Mouse (Mus musculus) lung, postnatal 10 days (tissue): ENCODE measurements at regions not wholly inside any gene's neighbourhood (a gene's known extent, or its start where the extent isn't known, plus 50 kb on each side); places are given as distances from the start of the nearest gene placed in this dataset.
"Not testable (repeated sequence)": the region's sequence is repeated elsewhere in the genome, so short reads cannot be mapped to it uniquely, and the experiment has no call there.

ENCODE experiments used
- DNase-seq: peaks from one replicate; pipeline ENCODE4 v3.0.0; 2021

DNA sequence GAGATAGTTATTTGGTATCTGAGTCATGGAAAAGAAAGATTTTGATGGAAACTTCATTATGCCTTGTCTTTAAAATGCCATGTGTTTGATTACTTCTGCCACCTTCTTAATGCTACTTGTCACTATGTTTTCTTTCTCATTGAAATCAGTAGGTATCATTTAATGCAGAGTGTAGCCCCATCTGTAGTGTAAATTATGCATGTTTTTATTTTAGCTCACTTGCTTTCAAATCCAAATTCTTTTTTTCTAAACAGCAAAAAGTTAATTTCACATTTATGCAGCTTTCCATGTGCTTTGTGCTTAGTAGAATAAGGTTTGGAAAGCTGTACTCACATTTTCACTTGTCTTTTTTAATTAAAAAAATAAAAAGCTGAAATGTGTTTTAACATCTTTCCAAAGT, 748.0 kb upstream of the Epha7 start:
- no peak for DNase-seq

DNA sequence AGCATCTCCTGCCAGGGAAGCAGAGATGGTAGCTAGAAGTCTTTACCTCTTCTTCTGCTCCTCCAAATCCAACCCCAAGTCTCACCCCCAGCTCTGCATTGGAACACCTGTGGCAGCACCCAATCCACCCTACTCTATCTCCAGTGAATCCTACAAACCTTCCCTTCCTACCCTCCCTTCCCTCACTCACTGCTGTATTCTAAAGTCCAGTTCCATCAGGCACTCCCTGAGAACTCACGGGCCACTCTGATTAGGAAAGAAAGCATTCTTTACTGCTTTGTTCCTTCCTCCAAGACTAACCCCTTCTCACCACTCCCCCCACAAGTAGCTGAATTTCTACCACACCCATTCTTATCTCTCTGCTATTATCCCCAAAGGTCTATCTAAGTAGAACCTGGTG, 747.1 kb upstream of the Epha7 start:
- DNase-seq: no peak

DNA sequence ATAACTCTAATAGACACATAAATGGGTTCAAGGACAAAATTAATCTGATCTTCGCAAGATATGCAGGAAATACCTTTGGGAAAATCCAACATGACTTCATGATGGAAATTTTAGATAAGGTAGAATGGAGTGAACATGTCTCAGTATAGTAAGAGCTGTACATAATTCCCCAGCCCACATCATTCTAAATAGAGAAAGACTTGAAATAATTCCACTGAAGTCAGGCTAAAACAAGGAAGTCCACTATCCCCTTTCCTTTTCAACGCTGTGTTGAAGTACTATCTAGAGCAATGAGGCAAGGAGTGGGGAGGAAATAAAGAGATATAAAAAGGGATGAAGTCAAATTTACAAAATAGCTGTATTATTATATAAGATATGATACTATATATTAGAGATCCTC, 733.9 kb upstream of the Epha7 start:
- no peak for DNase-seq

DNA sequence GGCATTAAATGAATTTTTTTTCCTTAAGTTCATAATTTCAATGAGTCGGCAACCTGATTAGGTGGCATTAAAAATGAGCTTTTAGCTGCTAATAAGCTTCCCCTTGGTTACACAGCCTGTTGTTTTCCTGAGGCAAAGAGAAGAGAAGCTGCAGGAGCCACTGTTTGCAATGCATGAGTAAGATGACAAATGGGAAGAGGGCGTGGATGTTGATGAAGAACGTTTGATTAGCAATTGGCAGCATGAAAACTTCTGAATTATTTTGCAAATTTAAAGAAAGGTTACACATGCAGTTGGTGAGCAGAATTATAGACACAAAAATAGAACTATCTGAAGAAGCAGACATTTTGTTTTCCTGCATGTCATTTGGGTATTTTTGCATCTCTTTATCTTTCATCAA, 720.1 kb upstream of the Epha7 start:
- DNase-seq: no peak

DNA sequence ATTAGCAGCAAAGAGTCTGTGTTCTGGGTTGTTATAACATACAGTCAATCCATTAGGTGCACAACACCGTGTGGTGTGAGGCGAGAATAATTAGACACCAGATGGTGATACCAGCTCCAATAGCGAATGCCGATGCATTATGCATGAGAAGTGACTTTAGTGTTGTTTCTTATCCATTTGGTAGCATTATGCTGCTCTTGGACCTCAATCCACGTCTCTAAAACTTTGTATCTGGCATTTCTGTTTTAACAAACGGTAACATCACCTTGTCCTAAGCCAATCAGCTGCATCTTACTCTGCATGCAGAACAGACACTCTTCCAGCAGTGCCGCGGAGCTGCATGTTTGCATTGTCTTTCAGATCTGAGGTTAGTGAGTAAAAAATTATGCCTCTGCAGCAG, 669.8 kb upstream of the Epha7 start:
- no peak for DNase-seq

DNA sequence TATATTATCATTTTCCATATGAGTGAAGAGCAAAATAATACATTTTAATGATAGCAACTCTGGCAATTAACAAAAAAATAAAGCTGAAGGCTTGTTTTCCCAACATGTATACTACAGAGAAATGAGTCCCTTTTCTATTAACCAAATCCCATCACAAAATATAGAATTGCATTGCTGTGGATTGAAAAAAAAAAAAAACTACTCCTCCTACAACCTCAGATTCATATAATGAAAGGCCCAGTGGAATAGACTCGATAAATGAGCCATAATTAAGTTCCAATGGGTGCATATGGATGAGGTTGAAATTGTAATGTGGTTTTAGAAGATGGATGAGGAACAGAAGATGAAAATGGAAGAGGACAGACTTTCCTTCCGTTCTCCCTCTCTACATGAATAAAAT, 657.8 kb upstream of the Epha7 start:
- DNase-seq: no peak

DNA sequence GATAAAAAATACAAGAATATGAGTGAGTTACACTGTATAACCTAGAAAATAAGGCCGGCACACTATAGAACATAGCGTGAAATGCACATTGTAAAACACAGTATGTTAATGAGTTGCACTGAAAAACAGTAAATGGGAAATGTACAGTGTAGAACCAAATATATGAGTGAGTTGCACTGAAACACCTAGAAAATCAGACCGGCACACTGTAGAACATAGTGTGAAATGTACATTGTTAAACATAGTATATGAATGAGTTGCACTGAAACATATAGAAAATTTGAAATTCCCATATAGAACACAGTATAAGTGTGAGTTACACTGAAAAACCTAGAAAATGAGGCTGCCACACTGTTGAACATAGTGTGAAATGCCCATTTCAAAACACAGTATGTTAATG, 636.2 kb upstream of the Epha7 start:
- DNase-seq: peak; percentile 47

DNA sequence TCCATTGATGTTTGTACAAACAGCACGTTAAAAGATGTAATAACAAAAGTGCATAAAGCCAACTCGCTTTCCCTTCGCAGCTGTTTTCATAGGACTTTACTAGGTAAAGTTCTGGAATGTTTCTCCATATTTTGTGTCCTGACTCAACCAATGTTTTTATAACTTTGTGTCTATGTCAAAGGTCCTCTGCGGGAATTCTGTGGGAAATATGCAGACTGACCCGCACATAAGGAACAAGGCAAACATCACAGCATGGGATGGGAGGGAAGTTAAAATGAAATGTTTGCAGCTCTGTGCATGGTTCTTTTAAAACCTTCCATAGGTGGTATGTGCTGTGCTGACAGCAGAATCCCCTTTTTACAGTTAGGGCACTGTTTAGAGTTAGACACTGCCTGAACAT, 622.1 kb upstream of the Epha7 start:
- no peak for DNase-seq

DNA sequence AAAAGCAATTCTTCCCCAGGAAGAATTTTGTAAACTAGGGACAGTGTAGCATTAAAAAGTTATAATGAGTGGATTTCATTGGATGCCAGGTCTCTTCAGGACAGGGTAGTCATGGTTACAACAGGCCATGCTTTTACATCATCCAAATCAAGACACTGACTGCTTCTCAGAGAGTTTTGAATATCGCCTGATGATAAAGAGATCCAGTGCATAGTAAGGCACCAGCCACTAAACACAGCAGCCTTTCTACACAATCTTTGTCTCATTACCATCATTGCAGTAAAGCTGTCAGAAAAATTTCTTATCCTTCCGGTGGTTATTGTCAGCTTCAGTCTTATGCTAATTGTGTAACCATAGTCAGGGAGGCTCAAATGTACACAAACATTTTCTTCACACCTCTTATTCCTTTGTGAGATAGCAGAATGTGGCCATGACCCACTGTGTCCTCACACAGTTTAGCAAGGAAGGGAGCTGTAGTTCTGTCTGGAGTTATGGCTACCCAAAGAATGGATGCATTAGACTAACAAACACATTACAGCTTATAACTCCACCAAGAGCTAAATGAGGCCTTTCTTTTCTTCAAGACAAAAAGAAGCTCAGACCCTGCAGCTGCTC, 585.2 kb upstream of the Epha7 start:
- no peak for DNase-seq

DNA sequence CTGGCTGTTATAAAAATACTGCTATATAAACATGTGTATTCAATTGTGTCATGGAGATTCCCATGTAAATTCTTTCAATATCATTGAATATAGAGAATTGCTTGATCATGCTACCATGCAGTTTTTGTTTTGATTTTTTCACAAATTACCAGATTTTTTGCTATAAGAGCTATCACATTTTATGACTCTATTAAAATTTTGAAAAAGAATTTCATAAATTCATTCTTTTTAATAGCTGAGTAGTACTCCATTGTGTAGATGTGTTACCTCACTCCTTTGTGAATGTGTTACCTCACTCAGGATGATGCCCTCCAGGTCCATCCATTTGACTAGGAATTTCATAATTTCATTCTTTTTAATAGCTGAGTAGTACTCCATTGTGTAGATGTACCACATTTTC, 577.4 kb upstream of the Epha7 start:
- not testable (repeated sequence) for DNase-seq

DNA sequence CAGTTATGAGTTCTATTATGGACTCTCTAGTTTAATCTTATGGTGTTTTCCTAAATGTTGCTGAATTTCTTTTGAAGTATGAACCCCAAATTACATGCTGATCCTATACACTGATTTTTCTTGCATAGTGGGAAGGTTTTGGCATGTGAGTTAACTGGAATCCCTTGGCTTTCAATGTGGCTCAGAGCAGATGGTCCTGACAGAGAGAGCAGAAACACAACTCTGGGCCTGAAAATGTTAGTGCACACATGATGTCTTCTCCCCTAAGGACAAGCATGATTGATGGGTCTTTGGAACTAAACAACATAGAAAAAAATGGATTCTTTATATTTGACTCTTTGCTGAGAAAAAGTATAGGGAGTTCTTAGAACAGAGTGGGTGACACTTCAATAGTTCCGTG, 570.7 kb upstream of the Epha7 start:
- DNase-seq: no peak
